Mouse (Mus musculus) limb, embryonic 13.5 days (tissue): ENCODE measurements around the gene St3gal6. TPM values are rescaled to one million over a fixed set of nuclear protein-coding genes. Genes with fewer than 3 reads are reported as not detected.

Source experiments
- ATAC-seq: fragments of 200-750 bp; cut with Nextera tagmentation; 2 replicates; pipeline ENCODE4 v1.8.0; 2017; ENCODE audit warnings: low read depth, moderate number of reproducible peaks, moderate TSS enrichment; ENCODE audit not compliant: low FRiP score
- H3K27ac ChIP-seq: fragments of 300-500 bp; sonication (generic); 2 replicates; pipeline ENCODE4 v1.5.1; 2015; ENCODE audit warnings: inconsistent platforms, mild to moderate bottlenecking, moderate library complexity
- H3K27me3 ChIP-seq: fragments of 300-500 bp; sonication (generic); 2 replicates; pipeline ENCODE4 v1.6.1; 2015; ENCODE audit warnings: mild to moderate bottlenecking, inconsistent platforms
- H3K36me3 ChIP-seq: fragments of 300-500 bp; sonication (generic); 2 replicates; pipeline ENCODE4 v1.6.1; 2015; ENCODE audit warnings: inconsistent platforms, mild to moderate bottlenecking, moderate library complexity
- H3K4me1 ChIP-seq: fragments of 300-500 bp; sonication (generic); 2 replicates; pipeline ENCODE4 v1.6.1; 2015; ENCODE audit warnings: inconsistent platforms
- H3K4me2 ChIP-seq: fragments of 300-500 bp; sonication (generic); replicated peaks from 2 replicates; pipeline ENCODE4 v1.6.1; 2015; ENCODE audit warnings: inconsistent platforms, mild to moderate bottlenecking, moderate library complexity
- H3K4me3 ChIP-seq: fragments of 300-500 bp; sonication (generic); 2 replicates; pipeline ENCODE4 v1.5.1; 2015; ENCODE audit warnings: moderate library complexity, mild to moderate bottlenecking, inconsistent platforms
- H3K9ac ChIP-seq: fragments of 300-500 bp; sonication (generic); 2 replicates; pipeline ENCODE4 v1.6.1; 2015; ENCODE audit warnings: mild to moderate bottlenecking, inconsistent platforms
- H3K9me3 ChIP-seq: fragments of 300-500 bp; sonication (generic); 2 replicates; pipeline ENCODE4 v1.6.1; 2016; ENCODE audit warnings: inconsistent platforms
- WGBS: fragments of 180-500 bp; shearing (Covaris S2); methylation state at CpG from one replicate; pipeline ENCODE4 v1.1.7; 2015; 5-methylcytosine and 5-hydroxymethylcytosine counted together
- polyA plus RNA-seq: library from polyadenylated mRNA; unstranded; fragments of >200 nt; fragmentation: Nextera tagmentation; extraction: Ambion mirVana; gene quantifications from 2 replicates; pipeline ENCODE4 v1.2.1, GENCODE M21; 2015

Gene St3gal6
- polyA plus RNA-seq, 1 experiment from 2014 or later = 17.9 TPM

GRCm38 (mm10) chr16:58499172-58499584, 24.9 kb downstream of the St3gal6 start:
- WGBS = 50% methylated on average over 1 of the region's 1 CpGs
- Histone ChIP-seq H3K9ac (no peak overlapping the region), H3K4me3 (no peak overlapping the region), H3K9me3 (no peaks in the 10 kb centered on the region), H3K4me2 (no peak overlapping the region), H3K4me1 (peaks cover 36% of the 10 kb centered on the region), H3K27me3 (no peaks in the 10 kb centered on the region), H3K36me3 (peaks cover 3% of the 10 kb centered on the region; the same call in 1 of the 2 replicates), H3K27ac (no peak overlapping the region)
- no peak for ATAC-seq

GRCm38 (mm10) chr16:58497886-58498713, 25.9 kb downstream of the St3gal6 start:
- Histone ChIP-seq H3K4me3 (no peak overlapping the region), H3K36me3 (peaks cover 5% of the 10 kb centered on the region; the same call in 1 of the 2 replicates), H3K27ac (no peak overlapping the region), H3K9ac (no peak overlapping the region), H3K4me1 (peaks cover 36% of the 10 kb centered on the region), H3K27me3 (no peaks in the 10 kb centered on the region), H3K9me3 (no peaks in the 10 kb centered on the region), H3K4me2 (no peak overlapping the region)
- 77% methylated on average over 9 of the region's 9 CpGs for WGBS
- ATAC-seq = no peak

GRCm38 (mm10) chr16:58496791-58497190, 27.3 kb downstream of the St3gal6 start:
- no peak overlapping the region for H3K9ac ChIP-seq
- no peak overlapping the region for H3K27ac ChIP-seq
- no peaks in the 10 kb centered on the region for H3K9me3 ChIP-seq
- ATAC-seq = no peak
- peaks cover 10% of the 10 kb centered on the region; the same call in 1 of the 2 replicates for H3K36me3 ChIP-seq
- no peak overlapping the region for H3K4me3 ChIP-seq
- no peaks in the 10 kb centered on the region for H3K27me3 ChIP-seq
- no peak overlapping the region for H3K4me2 ChIP-seq
- peaks cover 24% of the 10 kb centered on the region for H3K4me1 ChIP-seq

GRCm38 (mm10) chr16:58487861-58488260, 36.2 kb downstream of the St3gal6 start:
- H3K27me3 ChIP-seq = no peaks in the 10 kb centered on the region
- no peak overlapping the region for H3K9ac ChIP-seq
- 86% methylated on average over 6 of the region's 6 CpGs for WGBS
- no peaks in the 10 kb centered on the region for H3K9me3 ChIP-seq
- H3K36me3 ChIP-seq = peaks cover 23% of the 10 kb centered on the region; the same call in 1 of the 2 replicates
- H3K4me1 ChIP-seq = no peaks in the 10 kb centered on the region
- no peak overlapping the region for H3K27ac ChIP-seq
- H3K4me3 ChIP-seq = no peak overlapping the region
- no peak for ATAC-seq
- no peak overlapping the region for H3K4me2 ChIP-seq

- no peak overlapping the region for H3K9ac ChIP-seq
- no peak for ATAC-seq
- no peak overlapping the region; the same call in 1 of the 2 replicates for H3K27ac ChIP-seq
- 71% methylated on average over 3 of the region's 3 CpGs for WGBS
- H3K27me3 ChIP-seq = no peaks in the 10 kb centered on the region
- no peak overlapping the region for H3K4me2 ChIP-seq
- no peak overlapping the region for H3K4me3 ChIP-seq
- peaks cover 30% of the 10 kb centered on the region for H3K36me3 ChIP-seq
- peaks cover 9% of the 10 kb centered on the region; the same call in 1 of the 2 replicates for H3K9me3 ChIP-seq
- H3K4me1 ChIP-seq = peaks cover 14% of the 10 kb centered on the region; the same call in 1 of the 2 replicates
Observed at GRCm38 (mm10) chr16:58482296-58482695, 41.7 kb downstream of the St3gal6 start.

GRCm38 (mm10) chr16:58481906-58482270, 42.2 kb downstream of the St3gal6 start:
- Histone ChIP-seq H3K9me3 (peaks cover 9% of the 10 kb centered on the region; the same call in 1 of the 2 replicates), H3K4me1 (peaks cover 14% of the 10 kb centered on the region; the same call in 1 of the 2 replicates), H3K4me2 (no peak overlapping the region), H3K27me3 (no peaks in the 10 kb centered on the region), H3K9ac (no peak overlapping the region), H3K27ac (no peak overlapping the region; the same call in 1 of the 2 replicates), H3K4me3 (no peak overlapping the region), H3K36me3 (peaks cover 30% of the 10 kb centered on the region)
- ATAC-seq = no peak
- WGBS = 81% methylated on average over 5 of the region's 5 CpGs

GRCm38 (mm10) chr16:58481219-58481905, 42.7 kb downstream of the St3gal6 start:
- H3K27ac ChIP-seq = no peak overlapping the region
- H3K9me3 ChIP-seq = peaks cover 9% of the 10 kb centered on the region; the same call in 1 of the 2 replicates
- H3K4me3 ChIP-seq = no peak overlapping the region
- no peak overlapping the region for H3K9ac ChIP-seq
- no peaks in the 10 kb centered on the region for H3K27me3 ChIP-seq
- H3K4me1 ChIP-seq = peaks cover 16% of the 10 kb centered on the region; the same call in 1 of the 2 replicates
- H3K4me2 ChIP-seq = no peak overlapping the region
- H3K36me3 ChIP-seq = peaks cover 30% of the 10 kb centered on the region
- 0 out of 2 replicates have a peak, but pooled peaks have one; percentile 40 for ATAC-seq
- 79% methylated on average over 9 of the region's 9 CpGs for WGBS

- no peak overlapping the region for H3K4me3 ChIP-seq
- 87% methylated on average over 4 of the region's 4 CpGs for WGBS
Observed at GRCm38 (mm10) chr16:58479898-58480448, 44.1 kb downstream of the St3gal6 start.

GRCm38 (mm10) chr16:58476363-58476762, 47.7 kb downstream of the St3gal6 start:
- WGBS = 67% methylated on average over 2 of the region's 2 CpGs
- H3K9me3 ChIP-seq = peaks cover 9% of the 10 kb centered on the region; the same call in 1 of the 2 replicates
- H3K27me3 ChIP-seq = no peaks in the 10 kb centered on the region

More at GRCm38 (mm10) chr16:58479898-58480448, 44.1 kb downstream of the St3gal6 start:
- no peak for ATAC-seq
- no peak overlapping the region for H3K4me2 ChIP-seq
- H3K4me1 ChIP-seq = peaks cover 16% of the 10 kb centered on the region; the same call in 1 of the 2 replicates
- no peaks in the 10 kb centered on the region for H3K27me3 ChIP-seq
- H3K36me3 ChIP-seq = peaks cover 32% of the 10 kb centered on the region
- H3K27ac ChIP-seq = no peak overlapping the region
- H3K9ac ChIP-seq = no peak overlapping the region
- peaks cover 9% of the 10 kb centered on the region; the same call in 1 of the 2 replicates for H3K9me3 ChIP-seq

GRCm38 (mm10) chr16:58475544-58476154, 48.4 kb downstream of the St3gal6 start:
- 91% methylated on average over 3 of the region's 3 CpGs for WGBS
- H3K4me1 ChIP-seq = peaks cover 7% of the 10 kb centered on the region; the same call in 1 of the 2 replicates
- H3K27me3 ChIP-seq = no peaks in the 10 kb centered on the region
- H3K9ac ChIP-seq = no peak overlapping the region
- no peak overlapping the region for H3K4me3 ChIP-seq
- peaks cover 53% of the 10 kb centered on the region for H3K36me3 ChIP-seq
- no peak for ATAC-seq
- no peak overlapping the region for H3K27ac ChIP-seq
- H3K9me3 ChIP-seq = peaks cover 9% of the 10 kb centered on the region; the same call in 1 of the 2 replicates
- H3K4me2 ChIP-seq = no peak overlapping the region

More at GRCm38 (mm10) chr16:58476363-58476762, 47.7 kb downstream of the St3gal6 start:
- Histone ChIP-seq H3K27ac (no peak overlapping the region; the same call in 1 of the 2 replicates), H3K36me3 (peaks cover 56% of the 10 kb centered on the region), H3K4me2 (no peak overlapping the region), H3K4me1 (peaks cover 9% of the 10 kb centered on the region; the same call in 1 of the 2 replicates), H3K4me3 (no peak overlapping the region), H3K9ac (no peak overlapping the region)
- no peak for ATAC-seq

- Histone ChIP-seq H3K27me3 (no peaks in the 10 kb centered on the region), H3K4me1 (peaks cover 6% of the 10 kb centered on the region; the same call in 1 of the 2 replicates), H3K4me2 (no peak overlapping the region), H3K36me3 (peaks cover 57% of the 10 kb centered on the region), H3K9ac (no peak overlapping the region), H3K27ac (no peak overlapping the region), H3K4me3 (no peak overlapping the region), H3K9me3 (peaks cover 9% of the 10 kb centered on the region; the same call in 1 of the 2 replicates)
- no peak for ATAC-seq
- 64% methylated on average over 3 of the region's 3 CpGs for WGBS
Observed at GRCm38 (mm10) chr16:58474875-58475274, 49.2 kb downstream of the St3gal6 start.
